Mouse (Mus musculus): ENCODE results near the gene Kif21a.

GRCm38 (mm10) chr15:90929043-90929442 is 120.7 kb downstream of the Kif21a start:
- TF ChIP-seq CTCF (IDR thresholded peaks at IDR 0.05; ENCODE audit: control insufficient read depth, insufficient read depth, low read length) (no peak), POLR2A (IDR thresholded peaks at IDR 0.05; ENCODE audit: borderline replicate concordance, control insufficient read depth, low read depth, low read length) (no peak)
